Mouse (Mus musculus): ENCODE measurements around the gene Eloa.
"Not testable (repeated sequence)": the region's sequence is repeated elsewhere in the genome, so short reads cannot be mapped to it uniquely, and the experiment has no call there.

Eloa gene

GRCm38 (mm10) chr4:135984556-135984955 is 37.0 kb downstream of the Eloa start:
- no peak for DNase-seq (ENCODE audit: low spot score)

- DNase-seq (ENCODE audit: low spot score) = peak; percentile 84
Measured at GRCm38 (mm10) chr4:135981524-135982063, 40.0 kb downstream of the Eloa start.

- not testable (repeated sequence) for DNase-seq (ENCODE audit: low spot score)
Measured at GRCm38 (mm10) chr4:135980223-135980622, 41.3 kb downstream of the Eloa start.

GRCm38 (mm10) chr4:135976146-135976545 is 45.4 kb downstream of the Eloa start:
- DNase-seq (ENCODE audit: low spot score) = no peak

GRCm38 (mm10) chr4:135972911-135973811 is 48.4 kb downstream of the Eloa start:
- DNase-seq (ENCODE audit: low spot score) = no peak

GRCm38 (mm10) chr4:135972556-135972906 is 49.0 kb downstream of the Eloa start, which contains the start of gene Lypla2:
Lypla2 (minus strand) TSS chr4:135972626.
- peak; percentile 90 for DNase-seq (ENCODE audit: low spot score)

GRCm38 (mm10) chr4:135971805-135972555 is 49.6 kb downstream of the Eloa start:
- no peak for DNase-seq (ENCODE audit: low spot score)

GRCm38 (mm10) chr4:135970585-135970984 is 51.0 kb downstream of the Eloa start:
- no peak for DNase-seq (ENCODE audit: low spot score)

GRCm38 (mm10) chr4:135969070-135969750 is 52.4 kb downstream of the Eloa start:
- no peak for DNase-seq (ENCODE audit: low spot score)

- no peak for DNase-seq (ENCODE audit: low spot score)
Measured at GRCm38 (mm10) chr4:135968271-135968869, 53.2 kb downstream of the Eloa start.

- DNase-seq (ENCODE audit: low spot score) = no peak
Measured at GRCm38 (mm10) chr4:135967086-135967760, 54.3 kb downstream of the Eloa start.

- DNase-seq (ENCODE audit: low spot score) = no peak
Measured at GRCm38 (mm10) chr4:135966283-135966682, 55.3 kb downstream of the Eloa start.

GRCm38 (mm10) chr4:135965113-135965512 is 56.5 kb downstream of the Eloa start:
- no peak for DNase-seq (ENCODE audit: low spot score)

GRCm38 (mm10) chr4:135964426-135964825 is 57.1 kb downstream of the Eloa start:
- peak; percentile 58 for DNase-seq (ENCODE audit: low spot score)

GRCm38 (mm10) chr4:135963457-135964193 is 57.9 kb downstream of the Eloa start, which contains the start of gene Gale:
Gale (plus strand) TSS chr4:135963727.
- peak; percentile 93 for DNase-seq (ENCODE audit: low spot score)

- no peak for DNase-seq (ENCODE audit: low spot score)
Measured at GRCm38 (mm10) chr4:135962946-135963345, 58.6 kb downstream of the Eloa start.

- no peak for DNase-seq (ENCODE audit: low spot score)
Measured at GRCm38 (mm10) chr4:135962198-135962597, 59.4 kb downstream of the Eloa start.

GRCm38 (mm10) chr4:135961709-135962108 is 59.9 kb downstream of the Eloa start:
- DNase-seq (ENCODE audit: low spot score) = no peak

GRCm38 (mm10) chr4:135960717-135961116 is 60.8 kb downstream of the Eloa start:
- peak; percentile 88 for DNase-seq (ENCODE audit: low spot score)

GRCm38 (mm10) chr4:135958354-135958753 is 63.2 kb downstream of the Eloa start:
- no peak for DNase-seq (ENCODE audit: low spot score)

Measured in layer of hippocampus, adult 11-12 months (tissue).